Mouse (Mus musculus): Measurements from ENCODE around the gene Clybl. TPM values are rescaled to one million over a fixed set of nuclear protein-coding genes. Genes with fewer than 3 reads are reported as not detected.

Clybl gene
- polyA plus RNA-seq, 1 experiment from 2014 or later, result 19.9 TPM

DNA sequence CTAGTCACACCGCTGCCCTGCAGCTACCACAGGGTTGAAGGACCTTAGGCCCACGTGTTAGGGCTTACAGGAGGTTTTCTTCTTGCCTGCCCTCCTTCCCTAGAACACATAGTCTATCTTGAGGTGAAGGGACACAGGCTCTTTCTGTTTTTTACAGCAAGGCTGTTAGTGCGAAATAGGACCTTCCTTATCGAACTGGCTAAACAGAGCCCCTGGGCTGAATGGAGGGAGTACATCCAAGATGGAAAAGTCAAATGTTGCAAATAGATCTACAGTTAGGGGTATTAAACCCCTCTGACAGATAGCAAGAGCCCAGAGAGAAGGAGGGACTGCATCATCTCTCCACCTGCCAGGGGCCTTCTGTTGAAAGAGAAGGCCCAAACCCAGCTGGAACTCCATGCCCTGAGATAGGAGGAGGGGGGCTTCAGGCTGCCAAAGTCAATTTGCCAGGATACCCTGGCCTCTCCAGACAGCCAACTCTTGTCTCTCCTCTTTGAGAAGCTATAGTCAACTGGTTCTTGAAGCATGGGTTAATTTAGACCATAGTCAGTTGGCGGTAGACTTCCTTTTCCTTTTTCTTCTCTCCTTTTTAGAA, 270.1 kb downstream of the Clybl start:
- H3K4me2 ChIP-seq, result peak overlapping the region; percentile 93
- peaks cover 84% of the 10 kb centered on the region for H3K27me3 ChIP-seq
- H3K4me3 ChIP-seq, result peak overlapping the region; percentile 53; the same call in 1 of the 2 replicates
- no peak for ATAC-seq (ENCODE audit: insufficient number of reproducible peaks, insufficient read depth, low FRiP score, low TSS enrichment, low read depth)
- no peak overlapping the region for H3K27ac ChIP-seq
- H3K36me3 ChIP-seq, result no peaks in the 10 kb centered on the region
- peaks cover 35% of the 10 kb centered on the region for H3K4me1 ChIP-seq
- no peaks in the 10 kb centered on the region for H3K9me3 ChIP-seq
- WGBS, result 60% methylated on average over 5 of the region's 5 CpGs
- no peak overlapping the region for H3K9ac ChIP-seq

Other genes starting within 250 kb of the Clybl start
- gene Gpr183, start 216.5 kb upstream of the Clybl start, polyA plus RNA-seq (2015; fragmentation: Nextera tagmentation; extraction: Ambion mirVana), result 3.2 and 3.8 TPM in 2 replicates
- not detected in 2 replicates for gene Timm8a2, start 147.0 kb upstream of the Clybl start, polyA plus RNA-seq (2015; fragmentation: Nextera tagmentation; extraction: Ambion mirVana)
- gene Tm9sf2, start 74.7 kb upstream of the Clybl start, polyA plus RNA-seq (2015; fragmentation: Nextera tagmentation; extraction: Ambion mirVana), result 148 and 160 TPM in 2 replicates